In the genomic region with DNA sequence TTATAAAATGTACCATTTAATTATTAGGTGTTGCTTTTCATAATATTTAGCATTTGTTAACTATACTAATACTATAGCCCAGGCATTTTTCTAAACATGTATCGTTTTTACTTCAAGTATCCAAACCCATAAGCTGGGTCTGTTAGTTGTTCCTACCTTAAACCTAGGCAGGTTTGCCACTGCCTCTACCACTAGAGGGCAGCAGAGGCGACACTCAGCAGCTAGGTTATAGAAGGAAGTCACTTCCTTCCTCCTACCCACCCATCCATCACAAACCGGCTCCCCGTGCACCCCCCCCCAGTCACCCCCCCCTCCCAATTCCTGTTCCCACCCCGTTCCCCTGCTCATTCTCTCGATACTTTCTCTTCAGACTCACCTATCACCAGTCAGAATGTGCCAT, we compare ENCODE assay signal across 10 mouse cellular contexts.
DNase-seq lines count a peak whose midpoint lies in the region; ATAC-seq and TF ChIP-seq lines count a peak whose summit lies in the region.
"Had no signal": no experiment of that assay in that cellular context is flagged by ENCODE, and none has a peak within 500 bp of the region (broad histone marks: within the 10 kb centered on the region; RNA-seq: fewer than 3 reads in every experiment).

No protein-coding gene starts in this region.

- no peaks in the 10 kb centered on the region for H3K4me1 ChIP-seq in intestine, postnatal 0 days (replicated peaks; ENCODE audit: control insufficient read depth, insufficient read depth, low read length)
- no peaks in the 10 kb centered on the region for H3K4me1 ChIP-seq in intestine, embryonic 16.5 days (ENCODE audit: control insufficient read depth, insufficient read depth, low read length)
- peaks cover 12% of the 10 kb centered on the region; the same call in 1 of the 2 replicates for H3K4me1 ChIP-seq in hindbrain, postnatal 0 days (ENCODE audit: insufficient read depth, low read length)
- no peaks in the 10 kb centered on the region for H3K4me1 ChIP-seq in liver, embryonic 14.5 days (replicated peaks; ENCODE audit: control insufficient read depth in 2 of 2, insufficient read depth in 2 of 2, low read length in 1 of 2)

- no peak for TF ChIP-seq EP300 in liver, embryonic 14.5 days (IDR thresholded peaks at IDR 0.05; ENCODE audit: low read depth)

- no peaks in the 10 kb centered on the region for H3K36me3 ChIP-seq in intestine, postnatal 0 days (ENCODE audit: control insufficient read depth, insufficient read depth)
- no peaks in the 10 kb centered on the region for H3K36me3 ChIP-seq in intestine, embryonic 16.5 days (ENCODE audit: control insufficient read depth, insufficient read depth, low read length)
- no peaks in the 10 kb centered on the region for H3K36me3 ChIP-seq in hindbrain, postnatal 0 days (ENCODE audit: insufficient read depth, low read length)
- H3K36me3 ChIP-seq in liver, embryonic 14.5 days (replicated peaks; ENCODE audit: control insufficient read depth, insufficient read depth, low read depth), result no peaks in the 10 kb centered on the region
- H3K36me3 ChIP-seq: embryonic facial prominence, embryonic 13.5 days had no signal

- WGBS in intestine, postnatal 0 days, result 16% methylated on average over 6 of the region's 6 CpGs
- WGBS in intestine, embryonic 16.5 days, result 14% methylated on average over 6 of the region's 6 CpGs
- 21% methylated on average over 6 of the region's 6 CpGs for WGBS in hindbrain, postnatal 0 days
- 5% methylated on average over 6 of the region's 6 CpGs for WGBS in liver, embryonic 14.5 days (ENCODE audit: insufficient replicate concordance)

- no peak for ATAC-seq in intestine, postnatal 0 days
- ATAC-seq in intestine, embryonic 16.5 days, result no peak
- ATAC-seq in hindbrain, postnatal 0 days, result no peak
- ATAC-seq in liver, embryonic 14.5 days (ENCODE audit: insufficient read depth), result no peak

- no peak overlapping the region for H3K27ac ChIP-seq in intestine, postnatal 0 days (ENCODE audit: low read depth, low read length)
- no peak overlapping the region for H3K27ac ChIP-seq in intestine, embryonic 16.5 days (ENCODE audit: low read length)
- H3K27ac ChIP-seq in hindbrain, postnatal 0 days, result no peak overlapping the region
- H3K27ac ChIP-seq in liver, embryonic 14.5 days, result no peak overlapping the region
- H3K27ac ChIP-seq: embryonic facial prominence, embryonic 13.5 days; macrophage had no signal

- TF ChIP-seq CTCF in intestine, postnatal 0 days (IDR thresholded peaks at IDR 0.05; ENCODE audit: low read depth), result peak; percentile 79
- TF ChIP-seq CTCF in hindbrain, postnatal 0 days (IDR thresholded peaks at IDR 0.05; ENCODE audit: low read depth), result peak; percentile 80
- peak; percentile 76 for TF ChIP-seq CTCF in liver, embryonic 14.5 days (IDR thresholded peaks at IDR 0.05; ENCODE audit: low read depth)

- no peaks in the 10 kb centered on the region for H3K27me3 ChIP-seq in intestine, postnatal 0 days (replicated peaks; ENCODE audit: control insufficient read depth, insufficient read depth, low read length)
- H3K27me3 ChIP-seq in intestine, embryonic 16.5 days (replicated peaks; ENCODE audit: control insufficient read depth, insufficient read depth, low read length), result no peaks in the 10 kb centered on the region
- H3K27me3 ChIP-seq in hindbrain, postnatal 0 days (ENCODE audit: insufficient read depth, low read length), result no peaks in the 10 kb centered on the region
- no peaks in the 10 kb centered on the region for H3K27me3 ChIP-seq in liver, embryonic 14.5 days (ENCODE audit: control insufficient read depth, insufficient read depth, low read length)

- DNase-seq in NIH3T3 (ENCODE audit: low read depth), result peak; percentile 81
- peak; percentile 85 to 90 for DNase-seq in cerebellum, postnatal 14 days
- peak; percentile 77 for DNase-seq in hindbrain, postnatal 0 days (ENCODE audit: low spot score)
- DNase-seq in liver, embryonic 14.5 days (ENCODE audit: low read depth in 3 of 3, low spot score in 3 of 3), result peak; percentile 11 to 16 (median 12)
- DNase-seq in right cerebral cortex, postnatal 14 days, result peak; percentile 74
- DNase-seq in urinary bladder, postnatal 36 days (ENCODE audit: low spot score in 2 of 2), result peak; percentile 15 to 51

- H3K4me2 ChIP-seq in intestine, postnatal 0 days (replicated peaks; ENCODE audit: low read depth), result no peak overlapping the region
- H3K4me2 ChIP-seq in intestine, embryonic 16.5 days (ENCODE audit: low read depth, low read length), result no peak overlapping the region
- no peak overlapping the region for H3K4me2 ChIP-seq in hindbrain, postnatal 0 days (ENCODE audit: low read depth, low read length)
- H3K4me2 ChIP-seq in liver, embryonic 14.5 days (ENCODE audit: low read depth), result no peak overlapping the region
- H3K4me2 ChIP-seq: embryonic facial prominence, embryonic 13.5 days had no signal

- no peak overlapping the region for H3K4me3 ChIP-seq in intestine, postnatal 0 days (ENCODE audit: low read depth, low read length)
- no peak overlapping the region for H3K4me3 ChIP-seq in intestine, embryonic 16.5 days (ENCODE audit: low read length)
- no peak overlapping the region for H3K4me3 ChIP-seq in hindbrain, postnatal 0 days (ENCODE audit: low read length)
- H3K4me3 ChIP-seq in liver, embryonic 14.5 days (ENCODE audit: insufficient read depth in 1 of 2, low read depth in 2 of 2, low read length in 2 of 2), result no peak overlapping the region
- H3K4me3 ChIP-seq: embryonic facial prominence, embryonic 13.5 days had no signal

- H3K9ac ChIP-seq in intestine, postnatal 0 days (ENCODE audit: low read depth, low read length), result no peak overlapping the region
- no peak overlapping the region for H3K9ac ChIP-seq in intestine, embryonic 16.5 days (ENCODE audit: low read depth, low read length)
- H3K9ac ChIP-seq in hindbrain, postnatal 0 days (replicated peaks; ENCODE audit: low read length), result no peak overlapping the region
- H3K9ac ChIP-seq in liver, embryonic 14.5 days (replicated peaks), result no peak overlapping the region
- H3K9ac ChIP-seq: embryonic facial prominence, embryonic 13.5 days had no signal

- no peaks in the 10 kb centered on the region for H3K9me3 ChIP-seq in intestine, postnatal 0 days (ENCODE audit: control insufficient read depth)
- H3K9me3 ChIP-seq in intestine, embryonic 16.5 days (ENCODE audit: control insufficient read depth, low read length), result no peaks in the 10 kb centered on the region
- no peaks in the 10 kb centered on the region for H3K9me3 ChIP-seq in hindbrain, postnatal 0 days (ENCODE audit: low read length)
- no peaks in the 10 kb centered on the region for H3K9me3 ChIP-seq in liver, embryonic 14.5 days (ENCODE audit: control insufficient read depth, low read length)
- H3K9me3 ChIP-seq: embryonic facial prominence, embryonic 13.5 days had no signal

Comparison
In these comparisons a context has a peak if more than half of its experiments do, and no peak if none do; other contexts are left out.
1. DNase-seq: peak in every context shown above with its lines; median percentile 88 in cerebellum, postnatal 14 days; 81 in NIH3T3; 77 in hindbrain, postnatal 0 days; 74 in right cerebral cortex, postnatal 14 days; 33 in urinary bladder, postnatal 36 days; 12 in liver, embryonic 14.5 days.